Mouse (Mus musculus) thymus, postnatal 36 days (tissue): ENCODE measurements at regions not wholly inside any gene's neighbourhood (a gene's known extent, or its start where the extent isn't known, plus 50 kb on each side); places are given as distances from the start of the nearest gene placed in this dataset.

Source experiments
- DNase-seq, 2 experiments: peaks; one replicate each; pipeline ENCODE4 v3.0.0; 2022; ENCODE audit warnings: mixed read lengths in 2 of 2

GRCm38 (mm10) chr2:28351445-28351844 lies 95.2 kb upstream of the Ppp1r26 start:
- DNase-seq = no peak

GRCm38 (mm10) chr2:28352903-28353302 lies 93.7 kb upstream of the Ppp1r26 start:
- no peak for DNase-seq

- DNase-seq = no peak
These were observed 84.4 kb upstream of the Ppp1r26 start for GRCm38 (mm10) chr2:28362199-28362598.

- DNase-seq = no peak
These were observed 82.0 kb upstream of the Ppp1r26 start for GRCm38 (mm10) chr2:28364623-28365022.

GRCm38 (mm10) chr2:28365756-28366155 lies 80.8 kb upstream of the Ppp1r26 start:
- DNase-seq = no peak

GRCm38 (mm10) chr2:28374838-28375237 lies 71.8 kb upstream of the Ppp1r26 start:
- peak in 1 of 2 experiments; percentile 16 for DNase-seq

GRCm38 (mm10) chr2:28377948-28378822 lies 68.4 kb upstream of the Ppp1r26 start:
- DNase-seq = no peak

- no peak for DNase-seq
These were observed 64.4 kb upstream of the Ppp1r26 start for GRCm38 (mm10) chr2:28382051-28382802.

GRCm38 (mm10) chr2:28384875-28385274 lies 61.7 kb upstream of the Ppp1r26 start:
- no peak for DNase-seq

- no peak for DNase-seq
These were observed 59.8 kb upstream of the Ppp1r26 start for GRCm38 (mm10) chr2:28386784-28387183.

GRCm38 (mm10) chr2:28387422-28387836 lies 59.2 kb upstream of the Ppp1r26 start:
- DNase-seq = no peak

- DNase-seq = no peak
These were observed 58.7 kb upstream of the Ppp1r26 start for GRCm38 (mm10) chr2:28387926-28388325.

GRCm38 (mm10) chr2:28389703-28390102 lies 56.9 kb upstream of the Ppp1r26 start:
- DNase-seq = no peak

- no peak for DNase-seq
These were observed 51.2 kb upstream of the Ppp1r26 start for GRCm38 (mm10) chr2:28395391-28395790.
